Mouse (Mus musculus) kidney, postnatal 0 days (tissue): ENCODE measurements around the gene Cckbr. TPM values are rescaled to one million over a fixed set of nuclear protein-coding genes. Genes with fewer than 3 reads are reported as not detected.
A peak's percentile ranks its signal among the peaks of the same experiment; 100 is the strongest.

Experiments
- ATAC-seq: fragments of 200-750 bp; cut with Nextera tagmentation; replicated peaks from 2 replicates; pipeline ENCODE4 v1.8.0; 2017; ENCODE audit warnings: low read depth, moderate number of reproducible peaks, moderate TSS enrichment, moderate library complexity; ENCODE audit not compliant: low FRiP score
- DNase-seq: peaks from one replicate; pipeline ENCODE4 v3.0.0-alpha.2; 2016; ENCODE audit warnings: low spot score
- H3K27ac ChIP-seq: fragments of 300-500 bp; sonication (generic); 2 replicates; pipeline ENCODE4 v1.5.1; 2014; ENCODE audit warnings: mild to moderate bottlenecking
- H3K27me3 ChIP-seq: fragments of 300-500 bp; sonication (generic); 2 replicates; pipeline ENCODE4 v1.6.1; 2014; ENCODE audit warnings: low read length, mixed read lengths; ENCODE audit not compliant: insufficient read depth
- H3K36me3 ChIP-seq: fragments of 300-500 bp; sonication (generic); 2 replicates; pipeline ENCODE4 v1.6.1; 2014; ENCODE audit warnings: low read length, mixed read lengths; ENCODE audit not compliant: insufficient read depth
- H3K4me1 ChIP-seq: fragments of 300-500 bp; sonication (generic); replicated peaks from 2 replicates; pipeline ENCODE4 v1.6.1; 2014; ENCODE audit warnings: antibody characterized with exemption, low read length, mixed read lengths; ENCODE audit not compliant: insufficient read depth
- H3K4me2 ChIP-seq: fragments of 300-500 bp; sonication (generic); 2 replicates; pipeline ENCODE4 v1.6.1; 2014; ENCODE audit warnings: mild to moderate bottlenecking, low read length, moderate library complexity, mixed read lengths
- H3K4me3 ChIP-seq: fragments of 300-500 bp; sonication (generic); replicated peaks from 2 replicates; pipeline ENCODE4 v1.5.1; 2014; ENCODE audit warnings: low read depth, low read length
- H3K9ac ChIP-seq: fragments of 300-500 bp; sonication (generic); 2 replicates; pipeline ENCODE4 v1.6.1; 2014; ENCODE audit warnings: low read depth, low read length
- H3K9me3 ChIP-seq: fragments of 300-500 bp; sonication (generic); replicated peaks from 2 replicates; pipeline ENCODE4 v1.6.1; 2016; ENCODE audit warnings: low read length, inconsistent platforms, mixed read lengths
- CTCF ChIP-seq: IDR thresholded peaks from 2 replicates; pipeline ENCODE4 v1.5.1; 2016; ENCODE audit warnings: antibody characterized with exemption, low read depth, mild to moderate bottlenecking, moderate library complexity
- WGBS: fragments of 180-500 bp; shearing (Covaris S2); extraction: QIAGEN DNeasy Blood & Tissue Kit; methylation state at CpG from one replicate; pipeline ENCODE4 v1.1.7; 2014; 5-methylcytosine and 5-hydroxymethylcytosine counted together
- polyA plus RNA-seq: library from polyadenylated mRNA; unstranded; fragments of >200 nt; fragmentation: Nextera tagmentation; extraction: Ambion mirVana; gene quantifications from 2 replicates; pipeline ENCODE4 v1.2.1, GENCODE M21; 2015

Gene Cckbr
- polyA plus RNA-seq, 1 experiment from 2014 or later, result 0.59 TPM

DNA sequence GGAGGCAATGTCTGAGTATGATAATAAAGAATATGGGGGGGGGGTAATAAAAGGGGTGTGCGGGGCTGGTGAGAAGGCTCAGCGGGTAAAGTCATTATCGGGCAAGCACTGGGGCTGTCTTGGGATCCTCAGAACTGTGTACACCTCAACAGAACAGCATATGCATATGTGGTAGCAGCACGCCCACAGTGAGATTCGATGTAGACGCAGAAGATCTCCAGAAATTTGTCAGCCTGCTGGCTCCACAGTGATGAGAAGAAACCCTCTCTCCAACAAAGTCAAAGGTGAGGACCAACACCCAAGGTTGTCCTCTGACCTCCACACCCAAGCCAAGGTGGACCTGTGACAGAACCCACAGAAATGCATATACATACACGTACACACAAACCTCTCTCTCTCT lies 9.0 kb upstream of the Cckbr start:
- Histone ChIP-seq H3K27ac (no peak overlapping the region), H3K9ac (no peak overlapping the region), H3K4me1 (no peaks in the 10 kb centered on the region), H3K9me3 (no peaks in the 10 kb centered on the region), H3K27me3 (no peaks in the 10 kb centered on the region), H3K36me3 (no peaks in the 10 kb centered on the region), H3K4me2 (no peak overlapping the region), H3K4me3 (no peak overlapping the region)
- ATAC-seq (no peak), DNase-seq (no peak)
- TF ChIP-seq CTCF, result no peak
- WGBS, result 91% methylated on average over 7 of the region's 7 CpGs

DNA sequence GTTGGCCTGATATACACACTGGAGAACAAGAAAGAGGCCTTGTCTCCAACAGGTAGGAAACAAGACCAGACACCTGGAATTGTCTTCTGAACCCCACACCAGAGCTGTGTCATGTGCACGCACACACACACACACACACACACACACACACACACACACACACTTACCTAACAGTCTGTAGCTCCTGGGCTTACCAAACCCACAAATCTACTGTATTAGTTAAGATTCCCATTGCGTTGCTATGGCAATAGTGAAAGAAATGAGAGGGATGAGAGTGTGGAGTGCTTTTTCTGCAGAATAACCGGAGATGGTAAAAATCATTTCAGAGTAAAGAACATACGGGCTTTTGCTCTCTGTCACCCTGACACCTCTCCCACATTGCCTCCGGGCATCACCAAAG lies 7.4 kb upstream of the Cckbr start:
- DNase-seq (no peak), ATAC-seq (no peak)
- H3K9me3 ChIP-seq, result no peaks in the 10 kb centered on the region
- H3K4me2 ChIP-seq, result no peak overlapping the region
- H3K27me3 ChIP-seq, result no peaks in the 10 kb centered on the region
- H3K27ac ChIP-seq, result no peak overlapping the region
- no peak for TF ChIP-seq CTCF
- 82% methylated on average over 5 of the region's 5 CpGs for WGBS
- H3K4me3 ChIP-seq, result no peak overlapping the region
- no peaks in the 10 kb centered on the region for H3K4me1 ChIP-seq
- no peaks in the 10 kb centered on the region for H3K36me3 ChIP-seq
- H3K9ac ChIP-seq, result no peak overlapping the region

DNA sequence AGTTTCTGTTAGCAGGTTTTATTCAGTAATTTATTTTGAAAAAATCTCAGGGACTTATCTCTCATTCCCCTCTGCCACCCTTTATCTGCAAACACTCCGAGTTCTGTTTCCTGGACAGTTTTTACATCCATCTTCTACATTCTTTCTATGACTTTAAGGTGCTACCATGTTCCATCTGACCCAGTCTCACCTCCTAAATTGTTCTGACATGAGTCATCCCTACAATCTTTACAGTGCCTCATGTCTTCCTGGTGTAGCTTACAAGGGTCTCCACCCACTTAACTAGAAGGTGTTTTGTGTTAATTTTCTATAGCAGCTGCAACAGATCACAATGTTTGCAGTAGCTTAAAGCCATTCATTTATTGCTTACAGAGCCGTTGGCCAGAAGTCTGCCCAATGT lies 4.6 kb upstream of the Cckbr start:
- no peaks in the 10 kb centered on the region for H3K4me1 ChIP-seq
- DNase-seq, result no peak
- 20% methylated on average over 2 of the region's 2 CpGs for WGBS
- peaks cover 11% of the 10 kb centered on the region; the same call in 1 of the 2 replicates for H3K27me3 ChIP-seq
- no peak overlapping the region for H3K4me3 ChIP-seq
- H3K9ac ChIP-seq, result no peak overlapping the region
- no peak overlapping the region for H3K27ac ChIP-seq
- H3K9me3 ChIP-seq, result no peaks in the 10 kb centered on the region
- H3K4me2 ChIP-seq, result no peak overlapping the region
- no peak for TF ChIP-seq CTCF
- no peak for ATAC-seq
- H3K36me3 ChIP-seq, result no peaks in the 10 kb centered on the region

DNA sequence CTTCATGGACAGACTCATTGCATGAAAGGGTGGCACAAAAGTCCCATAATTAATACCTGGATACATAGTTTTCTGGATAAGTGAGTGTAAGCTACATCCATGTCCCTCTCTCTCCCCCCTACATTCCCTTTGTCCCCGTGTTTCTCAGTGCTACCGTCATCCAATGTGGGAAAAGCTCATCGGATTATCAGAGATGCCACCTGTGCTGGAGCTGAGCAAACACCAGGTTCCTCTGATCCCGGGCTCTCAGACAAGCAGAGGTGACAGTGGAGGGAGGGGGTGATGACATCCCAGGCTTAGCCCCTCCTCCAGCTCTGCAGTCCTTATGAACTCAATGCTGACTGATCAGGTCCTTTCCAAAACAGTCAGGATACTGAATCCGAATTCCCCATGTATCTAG lies 1.2 kb upstream of the Cckbr start:
- no peaks in the 10 kb centered on the region for H3K36me3 ChIP-seq

DNA sequence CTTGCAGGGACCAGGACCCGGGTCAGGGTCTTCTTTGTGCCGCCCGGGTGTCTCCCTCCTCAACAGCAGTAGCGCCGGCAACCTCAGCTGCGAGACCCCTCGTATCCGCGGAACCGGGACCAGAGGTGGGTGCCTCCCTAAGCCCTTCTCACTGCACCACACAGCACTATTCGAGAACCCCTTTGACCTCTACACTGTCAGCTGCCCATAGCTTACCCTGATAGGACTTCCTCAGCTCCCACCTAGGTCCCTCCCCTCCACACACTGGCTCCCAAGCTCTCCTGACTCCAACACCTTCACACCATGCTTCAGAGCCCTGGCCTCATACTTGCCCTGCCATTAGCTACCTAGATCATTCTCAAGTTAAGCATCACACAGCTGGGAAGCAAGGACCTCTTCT lies 520 bp downstream of the Cckbr start:
- no peaks in the 10 kb centered on the region for H3K4me1 ChIP-seq
- peak overlapping the region; percentile 26 for H3K4me3 ChIP-seq
- H3K27ac ChIP-seq, result no peak overlapping the region
- H3K27me3 ChIP-seq, result peaks cover 19% of the 10 kb centered on the region; the same call in 1 of the 2 replicates
- TF ChIP-seq CTCF, result no peak
- WGBS, result 0% methylated on average over 4 of the region's 11 CpGs
- DNase-seq (no peak), ATAC-seq (peak; percentile 41; the same call in 1 of the 2 replicates)
- H3K4me2 ChIP-seq, result peak overlapping the region; percentile 66
- H3K9ac ChIP-seq, result 0 out of 2 replicates have a peak overlapping the region, but pooled peaks have one; percentile 35
- H3K9me3 ChIP-seq, result no peaks in the 10 kb centered on the region
- H3K36me3 ChIP-seq, result no peaks in the 10 kb centered on the region

More for the DNA sequence above, 1.2 kb upstream of the Cckbr start:
- 37% methylated on average over 5 of the region's 5 CpGs for WGBS
- Histone ChIP-seq H3K27me3 (peaks cover 19% of the 10 kb centered on the region; the same call in 1 of the 2 replicates), H3K27ac (no peak overlapping the region), H3K9me3 (no peaks in the 10 kb centered on the region), H3K4me2 (no peak overlapping the region), H3K9ac (no peak overlapping the region), H3K4me3 (no peak overlapping the region), H3K4me1 (no peaks in the 10 kb centered on the region)
- TF ChIP-seq CTCF, result no peak
- no peak for ATAC-seq
- DNase-seq, result no peak

DNA sequence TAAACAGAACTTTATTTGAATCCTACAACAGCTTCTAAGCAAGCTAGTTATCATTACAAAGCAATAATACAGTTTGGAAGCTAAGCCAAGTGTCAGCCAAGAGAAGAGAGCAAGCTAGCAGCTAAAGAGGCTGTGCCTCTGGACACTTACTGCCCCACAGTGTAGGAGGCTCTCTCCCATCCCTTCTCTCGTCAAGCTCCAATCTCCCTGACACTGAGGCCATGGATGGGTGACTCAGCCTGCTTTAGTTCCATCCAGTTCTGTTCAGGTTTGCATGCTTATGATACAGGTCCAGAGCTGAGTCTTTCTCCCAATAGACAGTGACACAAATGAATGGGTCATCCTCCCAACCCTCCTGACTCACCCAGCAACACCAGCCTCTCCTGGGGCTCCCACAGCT lies 6.5 kb downstream of the Cckbr start:
- Histone ChIP-seq H3K4me1 (no peaks in the 10 kb centered on the region), H3K36me3 (no peaks in the 10 kb centered on the region), H3K4me2 (no peak overlapping the region), H3K27ac (no peak overlapping the region), H3K9me3 (no peaks in the 10 kb centered on the region), H3K9ac (no peak overlapping the region), H3K4me3 (no peak overlapping the region), H3K27me3 (no peaks in the 10 kb centered on the region)
- 32% methylated on average over 1 of the region's 1 CpGs for WGBS
- DNase-seq (peak; percentile 51), ATAC-seq (no peak)
- no peak for TF ChIP-seq CTCF

DNA sequence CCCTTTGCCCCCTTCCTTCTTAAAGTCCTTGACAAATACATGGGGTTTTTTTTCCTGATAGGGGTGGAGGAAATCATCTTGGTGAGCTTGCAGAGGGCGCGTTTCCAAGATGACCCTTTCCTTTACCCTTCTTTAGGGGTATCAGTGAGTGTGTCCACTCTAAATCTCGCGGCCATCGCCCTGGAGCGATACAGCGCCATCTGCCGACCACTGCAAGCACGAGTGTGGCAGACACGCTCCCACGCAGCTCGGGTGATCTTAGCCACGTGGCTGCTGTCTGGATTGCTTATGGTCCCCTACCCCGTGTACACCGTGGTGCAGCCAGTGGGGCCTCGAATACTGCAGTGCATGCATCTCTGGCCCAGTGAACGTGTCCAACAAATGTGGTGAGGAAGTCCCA lies 8.3 kb downstream of the Cckbr start:
- H3K27ac ChIP-seq, result no peak overlapping the region
- H3K4me3 ChIP-seq, result no peak overlapping the region
- no peaks in the 10 kb centered on the region for H3K27me3 ChIP-seq
- WGBS, result 85% methylated on average over 17 of the region's 17 CpGs
- H3K36me3 ChIP-seq, result no peaks in the 10 kb centered on the region
- no peak for ATAC-seq
- H3K4me1 ChIP-seq, result no peaks in the 10 kb centered on the region
- no peak for DNase-seq
- H3K9ac ChIP-seq, result no peak overlapping the region
- no peak overlapping the region for H3K4me2 ChIP-seq
- H3K9me3 ChIP-seq, result no peaks in the 10 kb centered on the region
- TF ChIP-seq CTCF, result no peak
